Mouse (Mus musculus) hindbrain, embryonic 16.5 days (tissue): ENCODE results near the gene Abcb9. TPM values are rescaled to one million over a fixed set of nuclear protein-coding genes. Genes with fewer than 3 reads are reported as not detected.
A peak's percentile ranks its signal among the peaks of the same experiment; 100 is the strongest.

Experiments
- ATAC-seq: fragments of 200-750 bp; cut with Nextera tagmentation; 2 replicates; pipeline ENCODE4 v1.8.0; 2017; ENCODE audit warnings: moderate TSS enrichment, moderate library complexity
- H3K27ac ChIP-seq: fragments of 300-500 bp; sonication (generic); 2 replicates; pipeline ENCODE4 v1.5.1; 2014; ENCODE audit warnings: low read depth, mild to moderate bottlenecking, control low read depth, low read length, moderate library complexity
- H3K27me3 ChIP-seq: fragments of 300-500 bp; sonication (generic); replicated peaks from 2 replicates; pipeline ENCODE4 v1.6.1; 2014; ENCODE audit warnings: low read length; ENCODE audit not compliant: control insufficient read depth, insufficient read depth
- H3K36me3 ChIP-seq: fragments of 300-500 bp; sonication (generic); 2 replicates; pipeline ENCODE4 v1.6.1; 2014; ENCODE audit warnings: mild to moderate bottlenecking, low read length, moderate library complexity, mixed read lengths; ENCODE audit not compliant: control insufficient read depth, insufficient read depth
- H3K4me1 ChIP-seq: fragments of 300-500 bp; sonication (generic); 2 replicates; pipeline ENCODE4 v1.6.1; 2014; ENCODE audit warnings: low read depth, low read length; ENCODE audit not compliant: control insufficient read depth, insufficient read depth
- H3K4me2 ChIP-seq: fragments of 300-500 bp; sonication (generic); 2 replicates; pipeline ENCODE4 v1.6.1; 2014; ENCODE audit warnings: mild to moderate bottlenecking, low read length, control low read depth, moderate library complexity
- H3K4me3 ChIP-seq: fragments of 300-500 bp; sonication (generic); 2 replicates; pipeline ENCODE4 v1.5.1; 2014; ENCODE audit warnings: mild to moderate bottlenecking, low read length, control low read depth, moderate library complexity
- H3K9ac ChIP-seq: fragments of 300-500 bp; sonication (generic); 2 replicates; pipeline ENCODE4 v1.6.1; 2014; ENCODE audit warnings: low read depth, mild to moderate bottlenecking, control low read depth, low read length, moderate library complexity
- H3K9me3 ChIP-seq: fragments of 300-500 bp; sonication (generic); 2 replicates; pipeline ENCODE4 v1.6.1; 2014; ENCODE audit warnings: mild to moderate bottlenecking, low read length, moderate library complexity; ENCODE audit not compliant: control insufficient read depth
- WGBS: fragments of 180-500 bp; shearing (Covaris S2); extraction: QIAGEN DNeasy Blood & Tissue Kit; methylation state at CpG from one replicate; pipeline ENCODE4 v1.1.7; 2014; 5-methylcytosine and 5-hydroxymethylcytosine counted together
- polyA plus RNA-seq: library from polyadenylated mRNA; unstranded; fragments of >200 nt; fragmentation: Nextera tagmentation; extraction: Ambion mirVana; gene quantifications from 2 replicates; pipeline ENCODE4 v1.2.1, GENCODE M21; 2015

Gene Abcb9
- polyA plus RNA-seq: 27.2 and 28.1 TPM in 2 replicates

GRCm38 (mm10) chr5:124095596-124096232, at the start of gene Abcb9:
Gene Abcb9 (minus strand): TSS chr5:124095798.
- peak within 1 kb of the TSS; percentile 57 for H3K27ac ChIP-seq
- under 1% methylated on average over 42 of the region's 42 CpGs for WGBS

GRCm38 (mm10) chr5:124138066-124138465, 42.5 kb upstream of the Abcb9 start:
- Histone ChIP-seq H3K36me3 (peaks cover 24% of the 10 kb centered on the region), H3K4me3 (no peak overlapping the region), H3K27ac (no peak overlapping the region), H3K4me2 (no peak overlapping the region), H3K27me3 (no peaks in the 10 kb centered on the region), H3K9ac (no peak overlapping the region), H3K4me1 (no peaks in the 10 kb centered on the region; the same call in 1 of the 2 replicates), H3K9me3 (no peaks in the 10 kb centered on the region)
- 71% methylated on average over 7 of the region's 7 CpGs for WGBS
- peak; percentile 60 for ATAC-seq

More at GRCm38 (mm10) chr5:124095596-124096232, at the start of gene Abcb9:
- Histone ChIP-seq H3K4me2 (peak within 1 kb of the TSS; percentile 70), H3K9ac (peak within 1 kb of the TSS; percentile 79), H3K9me3 (no peaks in the 10 kb centered on the region), H3K4me1 (peaks cover 6% of the 10 kb centered on the region; the same call in 1 of the 2 replicates), H3K27me3 (no peaks in the 10 kb centered on the region), H3K4me3 (peak within 1 kb of the TSS; percentile 64), H3K36me3 (no peaks in the 10 kb centered on the region)
- ATAC-seq: peak; percentile 84

- Histone ChIP-seq H3K4me1 (no peaks in the 10 kb centered on the region; the same call in 1 of the 2 replicates), H3K4me2 (no peak overlapping the region), H3K27ac (no peak overlapping the region), H3K9me3 (no peaks in the 10 kb centered on the region), H3K27me3 (no peaks in the 10 kb centered on the region), H3K4me3 (no peak overlapping the region), H3K9ac (no peak overlapping the region), H3K36me3 (peaks cover 24% of the 10 kb centered on the region)
- 74% methylated on average over 5 of the region's 5 CpGs for WGBS
- peak; percentile 37; the same call in 1 of the 2 replicates for ATAC-seq
Measured at GRCm38 (mm10) chr5:124134261-124134660, 38.7 kb upstream of the Abcb9 start.

GRCm38 (mm10) chr5:124125093-124125492, 29.5 kb upstream of the Abcb9 start:
- WGBS: 89% methylated on average over 11 of the region's 11 CpGs
- no peak overlapping the region for H3K27ac ChIP-seq
- no peak overlapping the region for H3K4me2 ChIP-seq
- H3K9ac ChIP-seq: no peak overlapping the region
- no peaks in the 10 kb centered on the region for H3K27me3 ChIP-seq
- no peaks in the 10 kb centered on the region for H3K9me3 ChIP-seq
- no peak overlapping the region for H3K4me3 ChIP-seq
- H3K36me3 ChIP-seq: peaks cover 50% of the 10 kb centered on the region
- ATAC-seq: no peak
- H3K4me1 ChIP-seq: no peaks in the 10 kb centered on the region

GRCm38 (mm10) chr5:124122357-124122756, 26.8 kb upstream of the Abcb9 start:
- Histone ChIP-seq H3K4me1 (peaks cover 2% of the 10 kb centered on the region), H3K4me2 (no peak overlapping the region), H3K36me3 (peaks cover 40% of the 10 kb centered on the region), H3K27ac (no peak overlapping the region), H3K9me3 (no peaks in the 10 kb centered on the region), H3K4me3 (no peak overlapping the region), H3K27me3 (no peaks in the 10 kb centered on the region), H3K9ac (no peak overlapping the region)
- 88% methylated on average over 18 of the region's 18 CpGs for WGBS
- no peak for ATAC-seq

GRCm38 (mm10) chr5:124119204-124119603, 23.6 kb upstream of the Abcb9 start:
- no peak overlapping the region for H3K4me2 ChIP-seq
- peaks cover 16% of the 10 kb centered on the region for H3K4me1 ChIP-seq
- no peaks in the 10 kb centered on the region for H3K27me3 ChIP-seq
- H3K27ac ChIP-seq: no peak overlapping the region
- H3K9ac ChIP-seq: no peak overlapping the region
- peaks cover 37% of the 10 kb centered on the region for H3K36me3 ChIP-seq
- no peaks in the 10 kb centered on the region for H3K9me3 ChIP-seq
- H3K4me3 ChIP-seq: no peak overlapping the region
- WGBS: 85% methylated on average over 5 of the region's 5 CpGs
- no peak for ATAC-seq

- peak within 1 kb of the TSS; percentile 82 for H3K9ac ChIP-seq
- H3K4me1 ChIP-seq: peaks cover 27% of the 10 kb centered on the region
- H3K27ac ChIP-seq: peak within 1 kb of the TSS; percentile 78
- peak within 1 kb of the TSS; percentile 63 for H3K4me3 ChIP-seq
- peak within 1 kb of the TSS; percentile 95 for H3K4me2 ChIP-seq
- ATAC-seq: peak; percentile 31
- no peaks in the 10 kb centered on the region for H3K27me3 ChIP-seq
- H3K9me3 ChIP-seq: no peaks in the 10 kb centered on the region
- 1% methylated on average over 61 of the region's 64 CpGs for WGBS
- H3K36me3 ChIP-seq: peaks cover 13% of the 10 kb centered on the region
Measured at GRCm38 (mm10) chr5:124115990-124116845, 20.6 kb upstream of the Abcb9 start, which contains the start of gene Arl6ip4. Gene Arl6ip4 (plus strand): TSS chr5:124116089.

- Histone ChIP-seq H3K4me2 (peak overlapping the region; percentile 95), H3K4me3 (peak overlapping the region; percentile 63), H3K9me3 (no peaks in the 10 kb centered on the region), H3K27me3 (no peaks in the 10 kb centered on the region), H3K4me1 (peaks cover 30% of the 10 kb centered on the region), H3K36me3 (peaks cover 7% of the 10 kb centered on the region), H3K9ac (peak overlapping the region; percentile 82), H3K27ac (peak overlapping the region; percentile 78)
- ATAC-seq: no peak
- WGBS: 25% methylated on average over 7 of the region's 7 CpGs
Measured at GRCm38 (mm10) chr5:124115531-124115930, 19.9 kb upstream of the Abcb9 start.
